Mouse (Mus musculus): ENCODE measurements around the gene Gng12.
A peak's percentile ranks its signal among the peaks of the same experiment; 100 is the strongest.
"Not testable (repeated sequence)": the region's sequence is repeated elsewhere in the genome, so short reads cannot be mapped to it uniquely, and the experiment has no call there.

The Gng12 gene

GRCm38 (mm10) chr6:66896119-66896920 lies at the start of gene Gng12:
Gng12 (plus strand) TSS chr6:66896397.
- DNase-seq, result peak; percentile 77 to 83

- DNase-seq, result no peak
Observed at GRCm38 (mm10) chr6:66848936-66849335, 47.3 kb upstream of the Gng12 start.

GRCm38 (mm10) chr6:66856236-66856635 lies 40.0 kb upstream of the Gng12 start:
- DNase-seq, result no peak

- DNase-seq, result no peak
Observed at GRCm38 (mm10) chr6:66858356-66858755, 37.8 kb upstream of the Gng12 start.

- no peak for DNase-seq
Observed at GRCm38 (mm10) chr6:66859391-66859790, 36.8 kb upstream of the Gng12 start.

GRCm38 (mm10) chr6:66864463-66864862 lies 31.7 kb upstream of the Gng12 start:
- DNase-seq, result no peak

- DNase-seq, result no peak
Observed at GRCm38 (mm10) chr6:66866295-66866694, 29.9 kb upstream of the Gng12 start.

- DNase-seq, result not testable (repeated sequence)
Observed at GRCm38 (mm10) chr6:66877048-66877447, 19.1 kb upstream of the Gng12 start.

GRCm38 (mm10) chr6:66890349-66891158 lies 5.6 kb upstream of the Gng12 start:
- no peak for DNase-seq

GRCm38 (mm10) chr6:66893950-66894349 lies 2.2 kb upstream of the Gng12 start:
- no peak for DNase-seq

- DNase-seq, result no peak
Observed at GRCm38 (mm10) chr6:66894999-66895398, 1.2 kb upstream of the Gng12 start.

GRCm38 (mm10) chr6:66896921-66897645 lies 886 bp downstream of the Gng12 start:
- peak; percentile 26 to 33 for DNase-seq

GRCm38 (mm10) chr6:66897994-66898393 lies 1.8 kb downstream of the Gng12 start:
- DNase-seq, result no peak

GRCm38 (mm10) chr6:66901926-66902325 lies 5.7 kb downstream of the Gng12 start:
- DNase-seq, result no peak

GRCm38 (mm10) chr6:66903206-66903605 lies 7.0 kb downstream of the Gng12 start:
- peak in 1 of 2 experiments; percentile 14 for DNase-seq

GRCm38 (mm10) chr6:66903720-66904119 lies 7.5 kb downstream of the Gng12 start:
- peak in 1 of 2 experiments; percentile 23 for DNase-seq

- no peak for DNase-seq
Observed at GRCm38 (mm10) chr6:66906244-66906643, 10.0 kb downstream of the Gng12 start.

- no peak for DNase-seq
Observed at GRCm38 (mm10) chr6:66908327-66908973, 12.3 kb downstream of the Gng12 start.

- no peak for DNase-seq
Observed at GRCm38 (mm10) chr6:66910493-66911435, 14.6 kb downstream of the Gng12 start.

GRCm38 (mm10) chr6:66913355-66913754 lies 17.2 kb downstream of the Gng12 start:
- DNase-seq, result no peak

- no peak for DNase-seq
Observed at GRCm38 (mm10) chr6:66915592-66915991, 19.4 kb downstream of the Gng12 start.
